Mouse (Mus musculus) bone marrow, adult 2 months (tissue): ENCODE measurements around the gene Cdc42se2.

Experiments used
- CTCF ChIP-seq: fragments of 200-500 bp; IDR thresholded peaks from 2 replicates; pipeline ENCODE4 v1.5.1; 2011; ENCODE audit warnings: low read length, control low read depth; ENCODE audit not compliant: control insufficient read depth, insufficient read depth
- POLR2A ChIP-seq: fragments of 200-500 bp; IDR thresholded peaks from 2 replicates; pipeline ENCODE4 v1.6.1; 2011; ENCODE audit warnings: low read depth, mild to moderate bottlenecking, control low read depth, low read length, borderline replicate concordance; ENCODE audit not compliant: control insufficient read depth

DNA sequence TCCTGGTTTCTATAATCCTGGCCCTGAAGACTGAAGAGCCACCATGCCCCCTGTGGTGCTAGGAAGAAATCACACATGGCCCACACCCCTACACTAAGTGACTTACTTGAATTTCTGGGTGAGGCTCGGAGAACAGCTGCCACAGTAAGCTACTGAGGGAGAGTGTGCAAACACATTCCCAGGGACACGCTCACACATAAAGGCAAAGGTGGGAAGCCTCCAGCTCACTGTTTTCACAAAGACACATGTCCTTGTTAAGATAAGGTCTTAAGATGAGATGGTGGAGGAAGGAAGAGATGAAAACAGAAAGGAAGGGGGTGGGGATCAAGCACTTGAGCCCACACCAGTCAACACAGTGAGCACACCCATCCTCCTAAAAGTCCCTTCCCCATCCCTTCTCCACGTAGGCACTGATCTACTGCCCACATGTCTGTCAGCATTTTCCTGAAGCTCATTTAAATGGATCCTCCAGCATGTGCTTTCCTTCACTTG is 60.9 kb downstream of the Cdc42se2 start:
- no peak for TF ChIP-seq CTCF
- TF ChIP-seq POLR2A: no peak
